ENCODE assay signal across 8 mouse cellular contexts in genomic region chr3:148981776-148982175, GRCm38 (mm10). TPM values are rescaled to one million over a fixed set of nuclear protein-coding genes. Genes with fewer than 3 reads are reported as not detected.
DNase-seq lines count a peak whose midpoint lies in the region; ATAC-seq and TF ChIP-seq lines count a peak whose summit lies in the region.
"Had no signal": no experiment of that assay in that cellular context is flagged by ENCODE, and none has a peak within 500 bp of the region (broad histone marks: within the 10 kb centered on the region; RNA-seq: fewer than 3 reads in every experiment).

No protein-coding gene starts in this region.

- H3K9ac ChIP-seq in limb, embryonic 12.5 days (replicated peaks): no peak overlapping the region

- H3K27me3 ChIP-seq in limb, embryonic 12.5 days: no peaks in the 10 kb centered on the region
- no peaks in the 10 kb centered on the region for H3K27me3 ChIP-seq in limb, embryonic 10.5 days (ENCODE audit: low read depth, poor library complexity, severe bottlenecking)
- H3K27me3 ChIP-seq in myocyte (ENCODE audit: control insufficient read depth, insufficient read depth, insufficient read length): no peaks in the 10 kb centered on the region

- no peak for ATAC-seq in limb, embryonic 12.5 days (ENCODE audit: insufficient number of reproducible peaks, insufficient read depth, low FRiP score, low TSS enrichment, low read depth)

- H3K9me3 ChIP-seq in limb, embryonic 12.5 days: no peaks in the 10 kb centered on the region
- H3K9me3 ChIP-seq in limb, embryonic 10.5 days (replicated peaks): no peaks in the 10 kb centered on the region

- no peak for DNase-seq in limb, embryonic 10.5 days (ENCODE audit: low spot score)
- peak; percentile 37 to 61 for DNase-seq in heart, adult 9 months (ENCODE audit: low spot score in 2 of 2)
- DNase-seq in heart, postnatal 4 days: peak; percentile 29
- DNase-seq in spleen, adult 18-20 months: no peak
- no peak for DNase-seq in testis, postnatal 10 days (ENCODE audit: low spot score)
- DNase-seq: retina, postnatal 1 day had no signal

- no peaks in the 10 kb centered on the region for H3K36me3 ChIP-seq in limb, embryonic 12.5 days
- H3K36me3 ChIP-seq in limb, embryonic 10.5 days: no peaks in the 10 kb centered on the region
- H3K36me3 ChIP-seq in myocyte (ENCODE audit: control insufficient read depth, insufficient read depth): no peaks in the 10 kb centered on the region

- TF ChIP-seq POLR2A in myocyte (IDR thresholded peaks at IDR 0.05; ENCODE audit: insufficient read length, low read depth): no peak

- H3K27ac ChIP-seq in limb, embryonic 12.5 days: no peak overlapping the region
- no peak overlapping the region for H3K27ac ChIP-seq in limb, embryonic 10.5 days

- peaks cover 60% of the 10 kb centered on the region for H3K4me1 ChIP-seq in limb, embryonic 12.5 days (replicated peaks)
- H3K4me1 ChIP-seq in limb, embryonic 10.5 days: peaks cover 69% of the 10 kb centered on the region

- no peak overlapping the region for H3ac ChIP-seq in myocyte (ENCODE audit: control insufficient read depth, insufficient read length)

- 35% methylated on average over 8 of the region's 8 CpGs for WGBS in limb, embryonic 12.5 days
- WGBS in limb, embryonic 10.5 days: 46% methylated on average over 8 of the region's 8 CpGs

- no peak overlapping the region for H3K4me3 ChIP-seq in limb, embryonic 12.5 days (replicated peaks)
- H3K4me3 ChIP-seq in limb, embryonic 10.5 days: no peak overlapping the region
- no peak overlapping the region for H3K4me3 ChIP-seq in myocyte

- peak overlapping the region; percentile 15; the same call in 1 of the 2 replicates for H3K4me2 ChIP-seq in limb, embryonic 12.5 days
- H3K4me2 ChIP-seq in myocyte (ENCODE audit: low read depth): peak overlapping the region; percentile 38

- H3K79me2 ChIP-seq in myocyte (ENCODE audit: control insufficient read depth, insufficient read depth): peaks cover 87% of the 10 kb centered on the region

TF ChIP-seq in myocyte, 11 proteins besides CTCF, POLR2A, EP300 and RAD21:
- no peak for TF ChIP-seq SRF (IDR thresholded peaks at IDR 0.05; ENCODE audit: control insufficient read depth, insufficient read length, low read depth)
- no peak for TF ChIP-seq REST (IDR thresholded peaks at IDR 0.05; ENCODE audit: insufficient read depth, insufficient read length)
- TF ChIP-seq MYOG (IDR thresholded peaks at IDR 0.05; ENCODE audit: control insufficient read depth in 1 of 3, insufficient read depth in 1 of 3, insufficient read length in 2 of 3, low read depth in 2 of 3): no peak
- TF ChIP-seq MYOD1 (IDR thresholded peaks at IDR 0.05; ENCODE audit: control insufficient read depth in 1 of 3, insufficient read length in 2 of 3, low read depth in 2 of 3): no peak
- no peak for TF ChIP-seq POLR2AphosphoS2 (IDR thresholded peaks at IDR 0.05; ENCODE audit: insufficient read length, low read depth)
- no peak for TF ChIP-seq MAX (IDR thresholded peaks at IDR 0.05; ENCODE audit: low read depth)
- TF ChIP-seq TCF3 (IDR thresholded peaks at IDR 0.05; ENCODE audit: insufficient read length, low read depth): no peak
- no peak for TF ChIP-seq E2F4 (IDR thresholded peaks at IDR 0.05; ENCODE audit: insufficient read depth)
- TF ChIP-seq CEBPB (IDR thresholded peaks at IDR 0.05; ENCODE audit: insufficient read depth, poor library complexity, severe bottlenecking): no peak
- TF ChIP-seq USF1 (IDR thresholded peaks at IDR 0.05; ENCODE audit: low read depth): no peak
- TF ChIP-seq TCF12 (IDR thresholded peaks at IDR 0.05; ENCODE audit: insufficient read depth, poor library complexity, severe bottlenecking): no peak
TF ChIP-seq in myocyte: peak in this region for 0.

RNA-seq across cellular contexts. Expression of gene Adgrl2, which starts 8.6 kb away (rescaled TPM):
- 101 and 111 TPM in 2 replicates for polyA plus RNA-seq in limb, embryonic 12.5 days (2016; fragmentation: Nextera tagmentation; extraction: Ambion mirVana)
- polyA plus RNA-seq in limb, embryonic 10.5 days (2016; fragmentation: Nextera tagmentation; extraction: Ambion mirVana): 79.2 and 81.2 TPM in 2 replicates
- total RNA-seq in heart, postnatal 4 days (2021): 100 to 1,000 TPM; 126 to 134 TPM
- polyA plus RNA-seq in myocyte (2012; fragmentation: generic; extraction: Trizol): 11.7 TPM

Comparison
In these comparisons a context has a peak if more than half of its experiments do, and no peak if none do; other contexts are left out.
1. DNase-seq: peak in heart, adult 9 months (2 of 2) and heart, postnatal 4 days (single experiment); none in limb, embryonic 10.5 days (single experiment), spleen, adult 18-20 months (0 of 2) and testis, postnatal 10 days (single experiment).